Mouse (Mus musculus) lung, embryonic 16.5 days (tissue): Measurements from ENCODE around the gene Itga9. TPM values are rescaled to one million over a fixed set of nuclear protein-coding genes. Genes with fewer than 3 reads are reported as not detected.

Experiments
- ATAC-seq: fragments of 200-750 bp; cut with Nextera tagmentation; 2 replicates; pipeline ENCODE4 v1.8.0; 2017; ENCODE audit warnings: low read depth, mild to moderate bottlenecking, moderate library complexity
- H3K27ac ChIP-seq: fragments of 300-500 bp; sonication (generic); 2 replicates; pipeline ENCODE4 v1.5.1; 2014; ENCODE audit warnings: mild to moderate bottlenecking, control low read depth, low read length
- H3K27me3 ChIP-seq: fragments of 300-500 bp; sonication (generic); 2 replicates; pipeline ENCODE4 v1.6.1; 2014; ENCODE audit warnings: low read depth, low read length, mixed read lengths; ENCODE audit not compliant: control insufficient read depth, insufficient read depth
- H3K36me3 ChIP-seq: fragments of 300-500 bp; sonication (generic); 2 replicates; pipeline ENCODE4 v1.6.1; 2014; ENCODE audit warnings: low read length; ENCODE audit not compliant: control insufficient read depth, insufficient read depth
- H3K4me1 ChIP-seq: fragments of 300-500 bp; sonication (generic); replicated peaks from 2 replicates; pipeline ENCODE4 v1.6.1; 2014; ENCODE audit warnings: low read length, mixed read lengths; ENCODE audit not compliant: control insufficient read depth, insufficient read depth
- H3K4me2 ChIP-seq: fragments of 300-500 bp; sonication (generic); 2 replicates; pipeline ENCODE4 v1.6.1; 2014; ENCODE audit warnings: low read depth, low read length, control low read depth
- H3K4me3 ChIP-seq: fragments of 300-500 bp; sonication (generic); 2 replicates; pipeline ENCODE4 v1.5.1; 2014; ENCODE audit warnings: mild to moderate bottlenecking, low read length, control low read depth
- H3K9ac ChIP-seq: fragments of 300-500 bp; sonication (generic); 2 replicates; pipeline ENCODE4 v1.6.1; 2014; ENCODE audit warnings: low read length, control low read depth
- H3K9me3 ChIP-seq: fragments of 300-500 bp; sonication (generic); 2 replicates; pipeline ENCODE4 v1.6.1; 2016; ENCODE audit warnings: low read length; ENCODE audit not compliant: control insufficient read depth
- WGBS: fragments of 180-500 bp; shearing (Covaris S2); extraction: QIAGEN DNeasy Blood & Tissue Kit; methylation state at CpG from one replicate; pipeline ENCODE4 v1.1.7; 2014; 5-methylcytosine and 5-hydroxymethylcytosine counted together
- polyA plus RNA-seq: library from polyadenylated mRNA; unstranded; fragments of >200 nt; fragmentation: Nextera tagmentation; extraction: Ambion mirVana; gene quantifications from 2 replicates; pipeline ENCODE4 v1.2.1, GENCODE M21; 2015

Gene Itga9
- polyA plus RNA-seq: 6.0 and 6.7 TPM in 2 replicates

- Histone ChIP-seq H3K27me3 (peaks cover 4% of the 10 kb centered on the region; the same call in 1 of the 2 replicates), H3K4me3 (peak within 1 kb of the TSS; percentile 78), H3K4me2 (peak within 1 kb of the TSS; percentile 94), H3K27ac (peak within 1 kb of the TSS; percentile 31), H3K4me1 (peaks cover 13% of the 10 kb centered on the region), H3K36me3 (no peaks in the 10 kb centered on the region), H3K9me3 (no peaks in the 10 kb centered on the region), H3K9ac (peak within 1 kb of the TSS; percentile 87)
- 13% methylated on average over 26 of the region's 42 CpGs for WGBS
- ATAC-seq: peak; percentile 90
These were observed at the start of gene Itga9 for GRCm38 (mm10) chr9:118606148-118606816. Itga9 (plus strand) TSS chr9:118606690.

GRCm38 (mm10) chr9:118556951-118557780 is 49.3 kb upstream of the Itga9 start:
- Histone ChIP-seq H3K9ac (no peak overlapping the region), H3K4me1 (no peaks in the 10 kb centered on the region), H3K27ac (no peak overlapping the region), H3K9me3 (no peaks in the 10 kb centered on the region), H3K27me3 (no peaks in the 10 kb centered on the region), H3K4me2 (no peak overlapping the region), H3K4me3 (no peak overlapping the region), H3K36me3 (peaks cover 45% of the 10 kb centered on the region)
- 71% methylated on average over 24 of the region's 24 CpGs for WGBS
- ATAC-seq: peak; percentile 77

- H3K27me3 ChIP-seq: no peaks in the 10 kb centered on the region
- WGBS: 97% methylated on average over 11 of the region's 11 CpGs
- no peaks in the 10 kb centered on the region for H3K9me3 ChIP-seq
- H3K36me3 ChIP-seq: peaks cover 47% of the 10 kb centered on the region
- ATAC-seq: no peak
- H3K9ac ChIP-seq: no peak overlapping the region
- H3K4me2 ChIP-seq: no peak overlapping the region
- H3K4me1 ChIP-seq: no peaks in the 10 kb centered on the region
- no peak overlapping the region for H3K27ac ChIP-seq
- no peak overlapping the region for H3K4me3 ChIP-seq
These were observed 43.1 kb upstream of the Itga9 start for GRCm38 (mm10) chr9:118563356-118563755.

GRCm38 (mm10) chr9:118563866-118564265 is 42.6 kb upstream of the Itga9 start:
- H3K36me3 ChIP-seq: peaks cover 45% of the 10 kb centered on the region
- ATAC-seq: no peak
- H3K4me3 ChIP-seq: no peak overlapping the region
- no peaks in the 10 kb centered on the region for H3K4me1 ChIP-seq
- H3K9ac ChIP-seq: no peak overlapping the region
- no peaks in the 10 kb centered on the region for H3K27me3 ChIP-seq
- no peak overlapping the region for H3K27ac ChIP-seq
- 86% methylated on average over 7 of the region's 7 CpGs for WGBS
- no peaks in the 10 kb centered on the region for H3K9me3 ChIP-seq
- H3K4me2 ChIP-seq: no peak overlapping the region

- Histone ChIP-seq H3K4me3 (no peak overlapping the region), H3K36me3 (peaks cover 46% of the 10 kb centered on the region), H3K9ac (no peak overlapping the region), H3K27me3 (no peaks in the 10 kb centered on the region), H3K4me2 (no peak overlapping the region), H3K9me3 (no peaks in the 10 kb centered on the region), H3K4me1 (no peaks in the 10 kb centered on the region), H3K27ac (no peak overlapping the region)
- WGBS: 87% methylated on average over 16 of the region's 16 CpGs
- no peak for ATAC-seq
These were observed 41.8 kb upstream of the Itga9 start for GRCm38 (mm10) chr9:118564696-118565095.

GRCm38 (mm10) chr9:118569328-118569727 is 37.2 kb upstream of the Itga9 start:
- H3K27me3 ChIP-seq: no peaks in the 10 kb centered on the region
- H3K27ac ChIP-seq: no peak overlapping the region
- no peaks in the 10 kb centered on the region for H3K4me1 ChIP-seq
- no peak overlapping the region for H3K4me2 ChIP-seq
- H3K9ac ChIP-seq: no peak overlapping the region
- ATAC-seq: no peak
- H3K36me3 ChIP-seq: peaks cover 42% of the 10 kb centered on the region
- no peak overlapping the region for H3K4me3 ChIP-seq
- 84% methylated on average over 6 of the region's 6 CpGs for WGBS
- H3K9me3 ChIP-seq: no peaks in the 10 kb centered on the region

- Histone ChIP-seq H3K4me3 (no peak overlapping the region), H3K9ac (no peak overlapping the region), H3K36me3 (peaks cover 37% of the 10 kb centered on the region), H3K27me3 (no peaks in the 10 kb centered on the region), H3K9me3 (no peaks in the 10 kb centered on the region), H3K4me2 (no peak overlapping the region), H3K27ac (no peak overlapping the region), H3K4me1 (no peaks in the 10 kb centered on the region)
- ATAC-seq: no peak
- 68% methylated on average over 4 of the region's 4 CpGs for WGBS
These were observed 35.6 kb upstream of the Itga9 start for GRCm38 (mm10) chr9:118570865-118571264.

GRCm38 (mm10) chr9:118571701-118572100 is 34.8 kb upstream of the Itga9 start:
- H3K36me3 ChIP-seq: peaks cover 39% of the 10 kb centered on the region
- H3K9ac ChIP-seq: no peak overlapping the region
- no peak overlapping the region for H3K4me3 ChIP-seq
- ATAC-seq: no peak
- no peak overlapping the region for H3K4me2 ChIP-seq
- H3K4me1 ChIP-seq: no peaks in the 10 kb centered on the region
- 84% methylated on average over 4 of the region's 4 CpGs for WGBS
- H3K9me3 ChIP-seq: no peaks in the 10 kb centered on the region
- no peaks in the 10 kb centered on the region for H3K27me3 ChIP-seq
- H3K27ac ChIP-seq: no peak overlapping the region

- H3K4me1 ChIP-seq: no peaks in the 10 kb centered on the region
- peaks cover 28% of the 10 kb centered on the region for H3K36me3 ChIP-seq
- H3K9ac ChIP-seq: no peak overlapping the region
- ATAC-seq: no peak
- H3K4me3 ChIP-seq: no peak overlapping the region
- H3K4me2 ChIP-seq: no peak overlapping the region
- no peak overlapping the region for H3K27ac ChIP-seq
- WGBS: 93% methylated on average over 5 of the region's 5 CpGs
- no peaks in the 10 kb centered on the region for H3K9me3 ChIP-seq
- no peaks in the 10 kb centered on the region for H3K27me3 ChIP-seq
These were observed 31.6 kb upstream of the Itga9 start for GRCm38 (mm10) chr9:118574911-118575310.
